Mouse (Mus musculus): Measurements from ENCODE around the gene Cnot2.

Cnot2 gene

DNA sequence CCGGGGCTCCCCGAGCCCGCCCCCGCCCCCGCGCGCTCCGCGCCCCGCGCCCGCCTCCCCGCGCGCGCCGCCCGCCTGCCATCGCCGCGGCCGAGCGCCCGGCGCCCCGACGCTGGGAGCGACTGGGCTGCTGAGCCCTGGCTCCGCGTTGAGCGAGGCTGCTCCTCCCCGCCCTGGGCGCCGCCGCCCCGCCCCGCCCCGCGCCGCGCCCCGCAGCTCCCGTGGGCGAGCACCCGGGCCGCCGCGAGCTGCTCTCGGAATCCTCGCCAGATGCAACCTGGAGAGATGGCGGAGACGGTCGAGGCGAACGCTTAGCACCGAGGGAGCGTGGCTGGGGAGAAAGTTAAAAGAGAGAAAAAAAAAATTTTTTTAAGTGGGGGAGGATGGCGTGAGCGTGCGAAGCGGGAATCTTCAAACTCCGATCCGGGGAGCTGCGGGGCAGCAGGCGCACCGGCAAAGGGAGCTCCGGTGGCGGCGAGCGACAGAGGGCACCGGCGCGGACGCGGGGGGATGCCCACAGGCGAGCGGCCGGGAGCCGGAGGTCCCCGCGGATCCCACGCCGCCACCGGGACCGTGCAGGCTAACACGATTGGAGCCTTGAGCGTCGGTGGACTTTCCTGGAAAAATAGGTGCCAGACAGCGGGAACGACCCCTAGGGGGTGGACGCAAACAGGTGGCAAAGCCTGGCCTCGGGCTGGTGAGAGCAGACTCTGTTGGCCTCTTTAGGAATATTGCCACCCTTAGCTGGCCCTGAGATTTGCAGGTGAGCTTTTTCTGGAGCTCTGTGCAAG lies 107.4 kb downstream of the Cnot2 start, which contains the start of gene Kcnmb4:
Kcnmb4 (minus strand) TSS at position 120 of the 791 bp plus-strand sequence.
- DNase-seq, result peak; percentile 9

DNA sequence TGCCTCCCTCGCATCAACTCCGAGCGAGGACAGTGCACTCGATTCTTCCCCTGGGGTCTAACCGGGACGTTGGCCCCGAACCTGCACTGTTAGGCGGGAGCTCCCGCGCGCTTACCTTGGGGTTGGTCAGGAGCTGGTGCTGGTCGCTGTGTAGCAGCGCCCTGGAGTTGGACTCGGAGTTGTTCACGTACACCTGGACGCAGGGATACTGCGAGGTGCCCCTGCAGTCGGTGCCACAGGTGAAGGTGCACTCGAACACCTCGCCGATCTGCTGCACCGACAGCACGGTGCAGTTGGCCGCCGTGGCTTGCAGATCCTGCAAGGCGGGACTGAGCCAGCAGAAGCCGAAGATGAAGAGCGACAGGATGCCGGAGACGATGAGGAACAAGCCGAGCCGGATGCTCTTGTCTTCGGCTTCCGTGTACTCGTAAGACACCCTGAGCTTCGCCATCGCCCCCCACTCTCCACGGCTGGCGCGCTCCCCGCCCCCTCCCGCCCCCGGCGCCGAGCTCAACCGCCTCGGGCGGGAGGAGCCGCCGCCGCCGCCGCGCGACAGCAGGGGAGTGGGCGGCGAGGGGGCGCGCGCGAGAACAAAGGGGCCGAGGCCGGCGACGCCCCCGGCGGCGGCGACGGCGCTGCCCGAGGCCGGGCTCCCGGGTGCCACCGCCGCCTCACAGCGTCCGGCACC lies 108.1 kb downstream of the Cnot2 start:
- peak; percentile 22 for DNase-seq

DNA sequence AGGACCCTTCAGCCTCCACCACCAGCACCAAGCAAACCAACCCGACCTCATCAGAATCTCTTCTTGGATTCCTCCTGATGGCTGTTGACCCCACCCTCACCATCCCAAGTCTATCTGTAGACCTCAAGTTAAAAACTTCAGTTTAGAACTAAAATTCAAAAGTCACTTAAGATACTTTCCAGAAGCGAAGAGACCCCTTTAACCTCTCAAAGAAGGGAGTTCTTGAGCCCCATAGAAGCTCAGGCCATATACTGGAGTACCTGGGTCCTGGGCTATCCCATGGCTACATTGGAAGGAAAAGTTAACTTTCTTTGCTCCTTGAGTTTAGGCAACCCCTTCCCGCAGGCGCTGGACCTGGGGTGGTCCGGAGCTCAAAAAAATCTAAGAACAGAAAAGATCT lies 108.7 kb downstream of the Cnot2 start:
- no peak for DNase-seq

DNA sequence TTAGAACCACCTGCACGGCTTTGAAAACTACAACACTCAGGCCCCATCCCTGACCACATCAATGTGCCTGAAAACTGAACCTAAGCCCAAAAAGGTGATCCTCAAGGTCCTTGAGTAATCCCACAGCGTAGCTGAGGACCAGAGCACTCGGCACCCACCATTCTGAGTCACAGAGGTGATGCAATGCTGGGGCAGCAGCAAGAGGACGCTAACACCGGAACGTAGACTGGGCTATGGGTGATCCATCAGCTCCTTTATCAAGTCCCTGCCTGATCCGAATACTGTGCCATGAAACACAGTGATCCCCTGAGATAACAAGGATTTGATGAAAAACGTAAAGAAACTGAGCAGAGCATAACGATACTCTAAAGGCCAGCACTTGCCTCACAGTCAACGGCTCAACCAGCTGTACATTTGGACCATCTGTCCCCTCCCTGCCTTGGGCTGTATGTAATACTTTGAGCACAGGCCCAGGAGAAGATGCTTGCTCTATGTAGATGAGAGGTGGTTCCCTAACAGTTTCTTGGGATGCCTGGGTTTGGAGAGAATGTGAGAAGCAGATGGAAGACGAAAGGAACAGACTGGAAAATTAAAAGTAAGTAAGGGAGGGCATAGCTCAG lies 110.9 kb downstream of the Cnot2 start:
- DNase-seq, result no peak

DNA sequence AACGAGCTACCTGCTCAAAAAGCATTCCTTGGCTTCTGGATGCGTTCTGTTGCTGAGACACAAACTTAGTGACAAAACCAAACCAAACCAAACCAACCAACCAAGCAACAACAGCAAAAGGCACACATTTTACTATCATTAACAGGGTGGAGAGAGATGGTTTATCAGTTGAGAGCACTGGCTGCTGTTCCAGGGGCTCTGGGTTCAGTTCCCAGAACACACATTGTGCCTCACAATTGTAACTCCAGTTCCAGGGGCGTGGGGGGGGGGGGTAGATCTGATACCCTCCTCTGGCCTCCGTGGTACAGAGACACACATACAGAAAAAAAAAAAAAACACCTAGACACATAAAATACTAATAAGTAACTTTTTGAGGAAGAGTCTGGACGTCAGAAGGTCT lies 113.2 kb downstream of the Cnot2 start:
- DNase-seq, result no peak

DNA sequence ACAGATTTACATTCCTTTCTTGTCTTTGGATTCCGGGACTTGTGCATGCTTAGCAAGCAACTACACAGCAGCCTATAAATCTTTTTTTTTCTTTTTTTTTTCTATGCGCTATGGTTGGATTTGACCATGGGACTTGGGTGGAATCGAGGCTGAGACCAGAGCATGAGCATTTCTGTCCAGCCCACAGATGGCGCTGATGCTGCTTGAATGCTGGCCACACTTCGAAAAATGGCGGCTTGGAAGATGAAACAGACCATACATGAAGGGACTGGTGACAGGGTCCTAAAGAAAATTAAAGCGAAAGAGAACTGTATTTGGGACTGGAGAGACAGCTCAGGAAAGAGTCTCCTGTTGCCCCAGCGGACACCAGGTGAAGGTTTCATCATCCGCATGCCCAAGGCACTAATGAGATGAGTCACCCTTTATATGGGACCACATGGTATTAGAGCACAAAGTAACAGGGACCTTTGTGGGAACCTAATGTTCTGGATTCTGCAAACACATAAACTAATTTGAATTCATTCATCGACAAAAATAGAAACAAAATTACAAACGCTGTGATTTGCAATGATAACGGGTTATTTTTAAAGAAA lies 117.5 kb downstream of the Cnot2 start:
- no peak for DNase-seq

DNA sequence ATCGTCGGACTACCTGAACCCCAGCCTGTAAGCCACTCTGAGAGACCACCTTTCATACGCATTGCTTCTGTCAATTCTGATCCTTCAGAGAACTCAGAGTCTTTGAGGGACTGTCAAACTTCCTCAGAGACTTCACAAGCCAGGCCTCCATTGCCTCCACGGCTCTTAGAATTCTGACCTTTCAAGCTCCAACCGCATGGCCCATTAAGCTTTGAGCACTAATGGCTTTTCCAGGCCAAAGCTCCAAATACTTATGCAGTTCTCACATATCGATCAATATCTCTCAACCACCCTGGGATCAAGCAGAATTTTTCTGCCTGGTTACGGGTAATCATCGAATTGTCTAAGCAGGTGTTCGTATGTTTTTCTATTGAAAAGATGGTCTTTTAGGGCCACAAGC lies 119.9 kb downstream of the Cnot2 start:
- DNase-seq, result no peak

DNA sequence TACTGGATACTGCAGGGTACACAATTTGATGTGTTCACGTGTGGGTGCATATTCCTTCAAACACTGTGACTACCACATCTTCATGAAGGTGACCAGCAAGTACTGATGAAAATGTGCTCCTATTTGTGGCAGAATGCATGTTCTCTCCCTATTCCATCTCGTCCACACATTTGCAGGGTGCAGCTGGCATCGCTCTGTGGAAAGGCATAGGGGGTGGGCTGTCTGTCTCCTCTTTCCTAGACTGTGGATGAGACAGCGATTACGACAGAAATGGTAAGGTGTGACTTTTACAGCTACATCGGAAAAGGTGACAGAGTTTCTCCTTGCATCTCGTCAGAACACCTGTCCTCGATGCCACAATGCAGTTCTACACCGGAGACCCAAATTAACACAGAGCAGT lies 122.5 kb downstream of the Cnot2 start:
- no peak for DNase-seq

DNA sequence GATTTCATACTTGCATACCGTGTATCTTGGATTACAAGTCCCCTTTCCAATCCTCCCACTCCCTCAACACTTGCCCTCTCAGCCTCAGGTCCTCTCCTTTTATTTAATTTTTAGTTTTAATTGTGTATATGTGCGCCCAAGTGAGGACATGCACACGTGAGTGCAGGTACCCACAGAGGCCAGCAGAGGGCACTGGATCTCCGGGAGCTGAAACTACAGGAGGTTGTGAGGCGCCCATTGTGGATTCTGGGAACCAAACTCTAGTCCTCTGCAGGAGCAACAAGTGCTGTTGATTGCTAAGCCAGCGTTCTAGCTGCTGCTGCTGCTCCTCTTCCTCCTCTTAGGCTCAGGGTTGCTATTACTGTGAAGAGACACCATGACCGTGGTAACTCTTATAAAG lies 128.5 kb downstream of the Cnot2 start:
- no peak for DNase-seq

DNA sequence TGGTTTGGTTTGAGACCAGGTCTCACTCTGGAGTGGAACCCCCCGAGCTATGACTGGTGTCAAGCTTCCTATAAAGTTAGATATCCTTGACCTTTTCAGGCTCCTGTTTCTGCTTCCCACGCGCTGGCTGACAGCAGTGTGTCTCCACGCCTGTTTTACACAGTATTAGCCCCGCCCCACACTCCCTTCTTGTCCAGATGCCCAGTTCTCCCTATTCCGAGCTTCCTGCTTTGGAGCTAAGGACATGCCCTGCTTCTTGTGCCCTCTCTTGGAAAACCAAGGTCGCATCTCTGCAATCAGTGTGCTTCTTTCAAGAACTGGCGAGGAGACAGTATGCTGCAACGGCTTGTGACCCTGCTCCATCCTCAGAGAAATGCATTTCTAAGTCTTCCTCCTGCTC lies 130.7 kb downstream of the Cnot2 start:
- DNase-seq, result peak; percentile 16

DNA sequence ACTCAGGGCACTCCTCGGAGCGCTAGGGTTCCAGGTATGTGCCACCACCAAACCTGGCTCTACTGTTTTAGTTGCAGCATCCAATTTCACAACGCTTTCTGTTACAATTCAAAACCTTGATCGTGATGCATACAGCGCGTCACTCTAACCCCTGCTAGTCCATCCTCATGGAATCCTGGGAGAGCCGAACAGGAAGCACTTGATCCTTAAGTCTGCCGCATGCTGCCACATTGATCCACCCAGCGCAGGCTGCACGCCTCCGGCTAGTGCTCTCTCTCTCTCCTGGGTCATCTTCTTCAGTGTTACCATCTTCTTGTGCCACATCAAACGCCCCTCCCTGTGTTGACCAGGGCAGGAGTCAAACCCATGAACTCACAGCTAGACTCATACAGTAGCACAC lies 133.1 kb downstream of the Cnot2 start:
- no peak for DNase-seq

DNA sequence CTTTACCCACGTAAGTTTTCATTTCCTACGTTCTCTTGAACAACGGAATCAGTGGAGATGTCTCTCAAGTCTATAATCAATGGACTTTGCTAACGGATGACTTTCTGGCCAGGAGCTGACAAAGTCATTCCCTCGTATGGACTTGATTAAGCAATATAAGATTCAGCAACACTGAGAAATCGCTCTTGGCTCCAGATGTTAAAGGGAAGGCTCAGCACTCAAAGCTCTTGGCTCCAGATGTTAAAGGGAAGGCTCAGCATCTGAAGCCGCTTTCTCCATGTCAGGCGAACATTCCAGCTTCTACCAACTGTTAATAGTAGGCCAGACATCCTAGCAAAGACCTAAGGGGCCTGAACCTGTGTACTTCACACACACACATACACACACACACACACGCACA lies 134.1 kb downstream of the Cnot2 start:
- DNase-seq, result no peak

DNA sequence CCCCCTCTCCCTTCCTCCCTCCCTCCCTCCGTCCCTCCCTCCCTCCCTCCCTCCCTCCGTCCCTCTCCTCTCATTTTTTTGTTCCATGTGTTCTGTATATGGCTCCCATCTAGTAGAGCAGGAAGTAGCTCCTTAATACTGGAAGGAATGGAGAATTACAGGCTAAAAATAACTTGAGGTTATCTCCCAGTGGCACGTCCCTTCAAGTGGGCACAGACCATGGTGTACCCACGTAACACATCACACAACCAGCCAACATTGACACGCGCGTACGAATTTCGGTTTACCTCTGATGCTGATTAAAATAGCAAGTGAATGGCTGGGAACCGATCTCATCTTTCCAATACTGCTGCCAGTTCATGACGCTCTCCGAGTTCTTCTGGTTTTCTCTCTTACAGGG lies 135.3 kb downstream of the Cnot2 start:
- no peak for DNase-seq

DNA sequence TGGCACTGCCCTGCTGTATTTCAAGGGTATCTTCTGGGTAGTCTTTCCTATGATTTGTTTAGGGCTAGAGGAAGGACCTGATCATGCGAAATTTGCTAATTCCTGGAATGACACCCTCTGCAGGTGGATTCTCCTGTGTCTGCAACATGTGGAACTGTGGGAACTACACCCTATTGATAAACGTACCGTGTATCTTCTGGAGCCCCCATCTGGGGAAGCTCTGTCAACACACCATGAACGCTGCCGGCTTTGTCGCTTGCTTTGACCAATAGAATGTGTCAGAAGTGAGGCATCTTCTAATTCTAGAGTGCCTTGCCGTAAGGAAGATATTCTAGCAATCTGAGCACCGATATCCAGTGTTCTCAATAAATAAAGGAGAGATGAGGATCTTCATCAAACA lies 136.5 kb downstream of the Cnot2 start:
- DNase-seq, result no peak

DNA sequence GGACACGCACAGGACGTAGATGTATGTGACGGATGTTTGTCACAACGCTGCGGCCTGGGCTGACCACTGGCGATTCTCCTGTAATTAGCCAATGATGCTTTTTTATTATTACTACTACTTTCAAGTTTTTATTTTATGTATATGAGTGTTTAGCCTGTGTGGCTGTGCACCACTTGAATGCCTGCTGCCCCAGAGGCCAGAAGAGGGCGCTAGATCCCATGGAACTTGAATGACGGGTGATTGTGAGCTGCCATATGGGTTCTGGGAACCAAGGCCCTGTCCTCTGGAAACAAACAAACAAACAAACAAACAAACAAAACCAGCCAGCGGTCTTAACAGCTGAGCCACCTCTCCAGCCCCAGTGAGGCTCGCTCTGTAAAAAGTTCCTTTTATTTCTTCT lies 136.9 kb downstream of the Cnot2 start:
- DNase-seq, result no peak

DNA sequence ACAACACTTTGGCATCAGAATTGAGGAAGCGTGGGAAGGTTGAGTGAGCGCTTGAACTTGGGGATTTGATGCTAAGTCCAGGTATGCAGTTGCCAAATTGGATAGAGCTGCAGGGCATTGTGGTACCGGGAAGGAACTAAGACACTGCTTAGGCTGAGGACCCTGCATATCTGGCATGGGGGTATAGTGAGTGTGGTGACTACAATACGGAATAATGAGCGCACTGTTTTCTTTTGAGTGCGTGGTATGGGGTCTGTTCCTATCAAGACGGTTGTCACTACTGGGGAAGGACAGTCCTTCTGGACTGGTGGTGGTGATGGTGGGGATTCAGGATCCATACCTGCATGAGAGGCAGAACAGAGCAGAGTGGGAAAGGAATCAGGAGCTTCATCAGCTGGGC lies 140.4 kb downstream of the Cnot2 start:
- DNase-seq, result no peak

DNA sequence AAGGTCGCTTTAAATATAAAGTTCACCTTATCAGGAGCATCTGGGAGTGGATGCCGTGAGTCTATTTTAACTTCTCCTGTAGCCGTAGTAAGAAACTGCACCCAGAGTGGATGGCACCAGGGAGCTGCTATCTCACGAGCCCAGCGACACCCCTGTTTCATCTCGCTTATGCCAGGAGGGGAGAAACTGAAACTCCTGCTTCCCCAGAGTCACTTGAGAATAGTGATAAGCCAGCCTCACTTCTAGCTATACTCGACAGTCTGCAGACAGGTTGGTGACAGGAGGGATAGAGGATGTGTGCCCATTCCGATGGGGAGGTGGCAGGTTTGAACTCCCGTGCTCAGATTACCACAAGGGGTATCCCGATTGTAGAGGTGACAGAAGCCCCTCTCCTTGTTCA lies 141.2 kb downstream of the Cnot2 start:
- DNase-seq, result no peak

DNA sequence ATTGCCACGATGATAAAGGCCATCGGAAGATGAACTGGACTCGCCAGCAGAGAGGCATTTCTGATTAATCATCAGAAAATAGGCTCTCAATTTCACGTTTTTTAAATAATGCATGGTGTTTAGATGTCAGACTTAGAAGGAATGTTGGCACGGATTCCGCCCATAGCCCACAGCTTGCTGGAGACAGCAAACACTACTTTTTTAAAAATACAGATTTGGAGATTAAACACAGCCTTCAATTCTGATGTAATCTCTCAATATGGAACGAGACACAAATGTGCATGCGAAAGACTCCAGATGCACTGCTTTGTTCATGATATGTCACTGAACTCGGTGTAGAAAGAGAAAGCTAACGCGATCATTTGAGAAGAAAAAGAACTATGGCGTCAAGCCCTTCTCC lies 145.9 kb downstream of the Cnot2 start:
- no peak for DNase-seq

Measured in lung, postnatal 10 days (tissue).